Mouse (Mus musculus): Measurements from ENCODE around the gene 1700001P01Rik.
"Not testable (repeated sequence)": the region's sequence is repeated elsewhere in the genome, so short reads cannot be mapped to it uniquely, and the experiment has no call there.

Gene 1700001P01Rik

DNA sequence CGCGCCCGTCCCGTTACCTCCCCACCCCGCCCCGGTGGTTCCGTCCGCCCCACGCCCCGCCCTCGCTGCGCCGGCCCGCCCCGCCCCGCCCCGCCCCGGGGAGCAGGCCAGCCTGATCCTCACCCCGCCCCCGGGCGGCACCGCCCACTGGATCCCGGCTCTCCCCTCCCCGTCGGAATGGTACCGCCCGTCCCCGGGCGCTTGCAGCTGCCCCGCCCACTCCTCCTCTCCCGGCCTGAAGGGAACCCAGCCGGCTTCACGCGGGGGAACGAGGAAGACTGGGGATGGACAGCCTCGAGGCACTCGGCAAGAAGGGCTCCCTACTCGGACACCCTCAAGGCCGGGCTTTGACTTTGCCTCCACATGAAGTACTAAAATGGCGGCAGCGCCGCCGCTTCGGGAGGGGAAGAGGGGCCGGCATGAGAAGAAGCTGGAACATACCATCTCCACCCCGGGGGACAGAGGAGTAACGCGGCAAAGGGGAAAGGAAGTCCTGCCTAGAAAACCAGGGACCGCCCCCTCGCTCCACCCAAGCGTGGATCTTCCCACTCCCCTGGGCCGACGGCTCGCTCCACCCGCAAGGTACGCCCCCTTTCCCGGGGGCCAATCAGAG lies 30.9 kb downstream of the 1700001P01Rik start:
- peak; percentile 96 for DNase-seq (ENCODE audit: low spot score)

DNA sequence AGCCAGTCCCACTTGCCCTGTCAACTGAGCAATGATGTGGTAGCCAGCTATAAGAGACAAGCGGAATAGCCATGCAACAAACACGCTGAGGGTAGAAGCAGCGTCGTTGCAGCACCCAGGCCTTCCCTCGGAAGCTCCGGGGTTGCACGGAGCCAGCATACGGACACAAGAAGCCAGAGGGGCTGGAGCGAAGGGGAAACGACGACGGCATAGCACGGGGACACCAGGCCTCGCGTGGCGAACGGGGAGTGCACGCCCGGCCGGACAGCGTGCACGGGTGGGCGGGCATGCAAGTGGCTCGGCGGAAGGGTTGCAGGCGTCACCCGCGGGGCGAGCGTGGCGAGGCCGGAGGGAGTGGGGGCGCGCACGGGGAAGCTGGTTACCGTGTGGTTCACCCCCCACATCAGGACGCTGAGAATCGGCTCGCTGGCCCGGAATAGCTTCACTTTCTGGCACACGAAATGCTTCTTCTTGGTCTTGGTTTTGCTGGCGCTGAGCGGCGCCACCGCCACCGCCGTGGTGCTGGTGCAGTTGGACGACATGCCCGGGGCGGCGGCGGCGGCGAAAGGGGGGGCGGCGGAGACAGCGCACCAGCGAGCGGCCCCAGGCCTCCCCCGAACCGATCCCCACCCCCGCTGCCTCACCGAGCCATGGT lies 31.5 kb downstream of the 1700001P01Rik start, which contains the start of gene Pip4k2b:
Gene Pip4k2b, minus strand, starts transcription at position 642 of the 655 bp plus-strand sequence.
- DNase-seq (ENCODE audit: low spot score) = peak; percentile 48

DNA sequence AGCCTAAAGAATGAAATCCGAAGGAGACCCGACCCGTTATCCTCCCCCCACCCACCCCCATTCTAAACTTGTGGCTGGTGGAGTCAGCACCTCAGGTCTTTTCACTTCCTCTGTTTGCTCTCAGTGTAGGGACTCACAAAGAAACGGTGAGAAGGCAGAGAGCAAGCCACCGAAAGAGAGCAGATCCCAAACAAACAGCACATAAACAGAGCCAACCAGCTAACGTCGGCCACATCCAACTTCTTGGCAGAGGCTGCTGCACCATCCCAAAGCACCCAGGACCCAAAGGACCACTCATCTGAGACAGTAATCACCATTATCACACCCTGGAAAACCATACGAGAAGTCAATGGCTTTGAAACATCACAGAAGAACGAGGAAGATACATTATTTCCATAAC lies 32.3 kb downstream of the 1700001P01Rik start:
- no peak for DNase-seq (ENCODE audit: low spot score)

DNA sequence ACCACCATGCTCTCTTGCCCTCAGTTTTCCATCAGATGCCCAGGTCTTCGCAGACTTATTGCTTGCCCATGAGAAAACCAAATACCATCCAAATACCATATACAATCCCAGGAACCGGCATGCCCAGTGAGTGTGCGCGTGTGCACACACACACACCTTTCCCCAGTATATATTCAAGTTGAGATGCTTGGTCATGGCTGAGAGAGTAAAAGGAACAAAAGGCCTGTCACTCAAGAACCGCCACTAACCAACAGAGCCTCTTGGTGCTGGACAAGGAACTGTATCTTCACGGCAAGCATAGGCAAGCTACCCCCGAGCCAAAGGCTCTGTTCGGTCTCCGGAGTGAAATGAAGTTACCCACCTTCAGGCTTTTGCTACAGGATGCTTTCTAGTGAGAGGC lies 33.1 kb downstream of the 1700001P01Rik start:
- no peak for DNase-seq (ENCODE audit: low spot score)

DNA sequence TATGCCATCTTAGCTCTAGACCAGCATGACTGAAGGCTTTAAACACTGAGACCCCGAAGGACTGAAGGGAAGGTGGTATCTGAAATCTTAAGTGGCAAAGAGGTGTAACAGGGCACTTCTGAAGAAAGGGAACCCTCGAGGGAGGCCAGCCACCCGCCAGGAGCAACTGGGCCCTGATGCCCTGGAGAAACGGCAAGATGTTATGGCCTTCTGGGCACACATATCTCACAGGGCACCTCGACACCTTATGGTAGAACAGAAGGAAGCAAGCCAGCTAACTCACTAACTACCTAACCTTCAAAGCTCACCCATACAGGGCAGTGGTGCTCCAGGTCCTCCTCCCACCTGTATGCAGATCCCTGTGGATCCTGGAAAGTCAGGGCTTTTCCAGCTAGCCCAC lies 33.6 kb downstream of the 1700001P01Rik start:
- DNase-seq (ENCODE audit: low spot score) = no peak

DNA sequence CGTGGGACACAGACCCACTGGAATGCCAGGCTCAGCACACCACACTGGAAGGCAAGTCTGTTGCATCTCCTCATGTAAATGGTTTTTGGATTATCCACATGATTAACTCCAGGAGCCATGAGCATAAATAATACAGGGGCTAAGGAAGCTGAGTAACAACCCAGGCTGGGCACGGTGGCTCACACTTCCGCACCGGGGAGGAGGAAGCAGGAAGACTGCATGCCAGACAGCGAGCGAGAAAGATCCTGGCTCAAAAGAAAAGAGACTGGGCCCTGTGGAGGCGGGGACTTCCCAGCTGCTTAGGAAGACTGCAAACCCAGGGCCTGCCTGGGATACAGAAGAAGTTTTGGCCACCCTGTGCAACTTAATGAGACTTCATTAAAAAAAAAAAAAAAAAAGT lies 35.5 kb downstream of the 1700001P01Rik start:
- no peak for DNase-seq (ENCODE audit: low spot score)

DNA sequence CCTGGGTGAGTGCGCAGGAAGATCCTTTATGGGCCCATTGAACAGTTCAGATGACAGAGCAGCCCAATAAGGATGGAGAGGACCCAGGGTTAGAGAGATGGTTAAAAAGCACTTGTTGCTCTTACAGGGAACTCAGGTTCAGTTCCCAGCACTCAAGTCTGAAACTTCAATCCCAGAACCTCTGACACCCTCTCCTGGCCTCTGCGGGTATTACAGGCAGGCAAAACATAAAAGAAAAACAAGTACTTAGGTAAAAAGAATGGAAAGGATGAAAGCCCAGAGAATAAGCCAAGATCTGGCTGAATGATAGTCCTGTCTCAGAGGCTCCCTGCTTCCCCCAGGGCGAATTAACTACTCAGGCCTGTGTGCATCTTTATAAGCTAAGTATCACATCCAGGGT lies 36.6 kb downstream of the 1700001P01Rik start:
- no peak for DNase-seq (ENCODE audit: low spot score)

DNA sequence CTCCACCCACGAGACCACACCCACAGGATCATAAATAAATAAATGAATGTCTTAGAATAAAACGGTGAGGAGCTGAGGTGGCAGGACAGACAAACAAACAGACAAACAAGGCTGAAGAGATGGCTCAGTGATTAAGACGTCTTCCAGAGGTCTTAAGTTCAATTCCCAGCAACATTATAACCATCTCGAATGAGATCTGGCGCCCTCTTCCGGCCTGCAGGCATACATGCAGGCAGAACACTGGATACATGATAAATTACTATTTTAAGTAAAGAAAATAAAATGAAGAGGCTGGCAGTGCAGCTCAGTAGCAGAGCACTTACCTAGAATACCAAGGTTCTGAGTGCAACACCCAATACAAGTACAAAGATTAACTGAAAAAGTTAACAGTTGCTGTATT lies 37.0 kb downstream of the 1700001P01Rik start:
- DNase-seq (ENCODE audit: low spot score) = no peak

DNA sequence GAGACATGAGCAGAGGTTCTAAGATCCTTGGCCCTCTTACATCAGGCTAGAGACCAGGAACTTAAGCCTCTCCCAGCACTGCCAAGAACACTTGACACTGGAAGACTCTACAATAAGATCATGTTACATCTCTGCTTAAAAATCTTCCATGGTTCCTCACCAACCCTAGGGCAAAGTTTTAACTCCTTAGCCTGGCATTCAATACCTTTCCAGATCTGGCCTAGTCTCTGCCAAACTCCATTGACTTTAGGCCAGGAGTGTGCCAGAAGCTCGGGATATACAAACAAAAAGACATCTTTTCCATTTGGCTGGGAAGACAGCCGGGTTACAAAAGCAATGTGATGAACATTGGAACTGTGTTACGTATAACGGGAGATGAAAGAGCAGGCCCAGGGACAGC lies 38.1 kb downstream of the 1700001P01Rik start:
- no peak for DNase-seq (ENCODE audit: low spot score)

DNA sequence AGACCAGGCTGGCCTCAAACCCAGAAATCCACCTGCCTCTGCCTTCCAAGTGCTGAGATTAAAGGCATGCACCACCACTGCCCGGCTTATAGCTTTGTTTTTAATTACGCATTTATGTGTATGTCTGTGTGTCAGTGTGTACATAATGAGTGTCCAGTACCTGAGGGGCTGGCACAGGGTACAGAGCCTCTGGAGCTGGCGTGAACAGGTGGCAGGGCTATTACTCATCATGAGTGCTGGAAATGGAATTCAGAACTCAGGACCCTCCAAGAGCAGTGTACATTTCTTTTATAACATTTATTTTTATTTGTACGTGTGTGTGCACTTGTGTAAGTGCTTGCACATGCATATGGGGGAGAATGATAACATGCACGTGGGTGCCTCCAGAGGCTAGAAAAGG lies 39.1 kb downstream of the 1700001P01Rik start:
- DNase-seq (ENCODE audit: low spot score) = no peak

DNA sequence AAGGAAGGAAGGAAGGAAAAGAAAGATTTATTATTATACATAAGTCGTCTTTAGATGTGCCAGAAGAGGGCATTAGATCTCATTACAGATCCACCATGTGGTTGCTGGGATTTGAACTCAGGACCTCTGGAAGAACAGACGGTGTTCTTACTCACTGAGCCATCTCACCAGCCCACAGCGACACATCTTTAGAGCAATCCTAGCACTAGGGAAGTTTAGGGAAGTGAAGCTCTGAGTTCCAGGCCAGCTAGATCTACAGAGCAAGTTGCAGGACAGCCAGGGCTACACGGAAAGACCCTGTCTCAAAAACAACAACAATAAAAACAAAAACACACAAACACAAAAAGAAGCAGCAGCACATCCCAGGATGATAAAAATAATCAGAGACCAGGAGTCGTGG lies 40.9 kb downstream of the 1700001P01Rik start:
- not testable (repeated sequence) for DNase-seq (ENCODE audit: low spot score)

DNA sequence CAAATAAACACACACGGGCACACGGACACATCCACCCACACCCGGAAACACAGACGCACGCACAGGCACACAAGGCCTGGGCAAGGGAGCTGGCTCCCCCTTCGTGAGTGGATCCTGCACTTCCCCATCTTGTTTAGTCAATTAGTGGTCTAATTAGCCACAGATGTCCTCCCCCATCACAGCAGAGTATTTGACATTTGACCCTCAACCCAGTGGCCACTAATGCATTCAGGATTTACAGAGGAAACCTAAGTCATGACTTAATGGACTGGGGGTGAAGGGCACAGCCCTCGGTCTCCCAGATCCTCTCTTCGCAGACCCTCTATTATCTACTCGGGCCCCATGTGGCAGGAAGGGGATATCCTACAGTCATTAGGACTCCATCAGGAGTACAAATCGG lies 42.0 kb downstream of the 1700001P01Rik start:
- DNase-seq (ENCODE audit: low spot score) = no peak

DNA sequence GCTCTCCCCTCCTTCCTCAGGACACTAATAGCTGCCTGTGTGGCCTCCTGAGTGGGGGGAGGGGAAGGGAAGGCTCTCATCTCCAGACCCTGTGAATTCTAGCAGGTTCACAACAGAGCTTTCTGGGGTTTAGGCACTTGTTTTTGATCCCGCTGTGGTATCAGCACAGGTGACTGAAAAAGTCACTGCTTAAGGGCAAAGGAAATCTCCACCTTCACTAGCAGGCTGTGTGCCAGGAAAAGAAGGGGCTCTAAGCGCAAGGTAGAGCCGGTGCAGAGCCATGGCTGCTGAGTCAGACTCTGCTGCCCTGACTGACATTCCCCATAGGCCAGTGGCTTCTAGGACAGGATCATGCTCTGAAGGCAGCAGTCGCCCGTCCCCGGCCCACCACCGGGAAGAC lies 47.0 kb downstream of the 1700001P01Rik start:
- no peak for DNase-seq (ENCODE audit: low spot score)

DNA sequence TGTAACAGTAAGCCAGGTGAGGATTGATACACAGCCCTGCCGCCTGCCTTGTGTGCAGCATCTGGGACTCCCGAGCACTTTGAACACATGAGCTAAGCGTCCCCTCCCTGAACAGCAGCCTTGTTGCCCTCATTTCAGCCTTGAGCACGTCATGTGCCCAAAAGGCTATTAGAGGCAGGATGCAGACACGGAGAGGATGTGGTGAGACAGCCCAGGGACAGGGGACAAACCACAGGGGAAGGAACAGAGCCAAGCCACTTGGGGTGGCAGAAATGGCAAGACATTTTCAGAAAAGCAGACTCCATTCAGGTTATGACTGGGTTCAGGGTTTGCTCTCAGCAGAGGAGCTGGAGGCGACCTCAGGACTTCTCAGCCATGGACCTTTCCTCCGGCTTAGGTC lies 47.4 kb downstream of the 1700001P01Rik start:
- DNase-seq (ENCODE audit: low spot score) = no peak

DNA sequence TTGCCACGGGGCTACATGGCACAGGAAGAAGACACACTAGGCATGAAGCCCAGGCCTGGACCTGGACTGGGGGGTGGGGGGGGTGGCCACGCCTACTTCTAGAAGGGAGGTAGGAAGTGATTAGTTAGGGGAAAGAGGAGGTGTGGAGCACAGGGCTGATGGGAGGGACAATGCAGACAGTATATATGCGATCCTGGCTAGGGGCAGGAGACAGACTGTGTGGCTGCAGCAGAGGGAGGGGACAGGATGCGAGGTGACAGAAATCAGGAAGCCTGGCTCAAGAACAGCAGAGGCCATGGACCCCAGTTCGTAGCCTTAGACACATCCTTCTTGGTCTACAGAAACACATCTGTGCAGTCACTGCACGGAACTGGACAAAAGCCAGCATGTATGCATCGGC lies 52.0 kb downstream of the 1700001P01Rik start:
- DNase-seq (ENCODE audit: low spot score) = no peak

Data from ovary, postnatal 14 days (tissue).